Mouse (Mus musculus): ENCODE measurements at regions not wholly inside any gene's neighbourhood (a gene's known extent, or its start where the extent isn't known, plus 50 kb on each side); places are given as distances from the start of the nearest gene placed in this dataset.

- DNase-seq: no peak
These were observed 96.2 kb upstream of the Klf9 start for GRCm38 (mm10) chr19:23044510-23045464.

- DNase-seq: no peak
These were observed 89.6 kb upstream of the Klf9 start for GRCm38 (mm10) chr19:23051456-23051855.

DNA sequence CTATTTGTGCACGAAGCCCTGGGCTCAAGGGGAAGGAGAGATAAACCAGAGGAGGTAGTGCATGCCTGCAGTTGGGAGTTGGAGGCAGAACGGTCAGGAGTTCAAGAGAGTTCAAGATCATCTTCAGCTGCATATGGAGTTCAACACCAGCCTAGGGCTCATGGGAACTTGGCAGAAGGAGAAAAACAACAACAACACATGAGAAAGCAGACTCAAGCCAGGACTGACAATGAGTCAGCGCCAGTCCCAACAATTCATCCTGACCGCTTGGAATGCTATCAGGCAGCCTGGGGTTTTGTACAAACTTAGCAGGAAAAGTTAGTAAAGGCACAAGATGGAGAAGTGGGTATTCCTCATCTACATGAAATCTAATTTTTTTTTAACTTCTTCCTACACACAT lies 86.6 kb upstream of the Klf9 start:
- no peak for DNase-seq

- DNase-seq: no peak
These were observed 84.9 kb upstream of the Klf9 start for GRCm38 (mm10) chr19:23055916-23056805.

- peak; percentile 76 to 77 for DNase-seq
These were observed 83.9 kb upstream of the Klf9 start for GRCm38 (mm10) chr19:23056851-23057707.

DNA sequence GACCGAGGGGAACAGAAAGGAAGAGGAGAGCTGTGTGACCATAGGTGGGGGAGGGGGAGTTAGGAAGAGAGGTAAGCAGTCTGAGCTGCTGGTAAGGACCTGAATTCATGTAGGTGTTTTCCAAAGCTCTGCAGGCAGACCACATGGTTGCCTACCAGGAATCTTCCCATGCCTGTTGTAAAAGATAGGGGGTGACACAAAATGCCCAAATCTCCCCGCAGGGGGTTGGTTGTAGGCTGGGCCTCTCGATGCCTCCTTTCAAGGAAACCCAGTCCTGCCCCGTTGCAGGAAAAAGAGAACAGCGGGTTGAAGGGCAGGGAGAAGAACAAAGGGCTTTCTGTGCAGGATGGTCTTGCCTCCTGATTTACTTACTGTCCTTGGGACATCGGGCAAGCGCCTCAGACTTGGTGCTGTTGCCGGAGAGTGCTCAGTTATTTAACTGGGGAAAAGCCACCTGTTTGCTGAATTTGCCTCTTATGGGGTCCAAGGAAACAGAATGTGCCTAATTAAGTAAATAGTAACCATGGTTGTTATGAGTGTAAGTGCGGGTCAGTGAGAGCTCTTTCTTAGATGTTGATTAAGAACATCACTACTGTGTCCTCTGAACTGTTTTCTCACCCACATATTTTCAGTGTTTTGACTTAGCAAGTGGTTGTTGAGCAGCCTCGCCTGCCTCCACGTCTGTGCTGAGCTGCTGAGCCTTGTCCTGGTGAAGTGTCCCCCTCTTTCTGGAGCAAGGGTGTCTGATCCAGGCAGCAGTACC lies 83.1 kb upstream of the Klf9 start:
- DNase-seq: peak; percentile 53 to 54

DNA sequence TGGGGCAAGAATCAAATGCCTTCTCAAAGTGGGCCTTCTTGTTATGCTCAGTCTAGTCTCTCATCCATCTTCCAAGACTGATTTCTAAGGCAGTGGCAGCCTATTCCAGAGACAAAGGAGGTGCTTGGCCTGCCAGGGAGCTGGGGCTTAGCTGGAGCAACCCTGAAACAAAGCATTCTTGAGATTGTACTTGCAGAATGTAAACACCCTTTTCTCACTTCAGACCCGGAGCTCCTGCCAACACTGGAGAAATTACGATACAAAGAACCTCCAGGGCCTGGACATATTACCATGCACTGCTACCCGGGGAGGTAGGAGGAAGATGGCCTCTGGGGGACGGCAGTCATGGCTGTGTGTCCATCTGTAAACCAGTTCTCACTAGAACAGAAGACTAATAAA lies 82.5 kb upstream of the Klf9 start:
- DNase-seq: peak in 1 of 2 experiments; percentile 25

DNA sequence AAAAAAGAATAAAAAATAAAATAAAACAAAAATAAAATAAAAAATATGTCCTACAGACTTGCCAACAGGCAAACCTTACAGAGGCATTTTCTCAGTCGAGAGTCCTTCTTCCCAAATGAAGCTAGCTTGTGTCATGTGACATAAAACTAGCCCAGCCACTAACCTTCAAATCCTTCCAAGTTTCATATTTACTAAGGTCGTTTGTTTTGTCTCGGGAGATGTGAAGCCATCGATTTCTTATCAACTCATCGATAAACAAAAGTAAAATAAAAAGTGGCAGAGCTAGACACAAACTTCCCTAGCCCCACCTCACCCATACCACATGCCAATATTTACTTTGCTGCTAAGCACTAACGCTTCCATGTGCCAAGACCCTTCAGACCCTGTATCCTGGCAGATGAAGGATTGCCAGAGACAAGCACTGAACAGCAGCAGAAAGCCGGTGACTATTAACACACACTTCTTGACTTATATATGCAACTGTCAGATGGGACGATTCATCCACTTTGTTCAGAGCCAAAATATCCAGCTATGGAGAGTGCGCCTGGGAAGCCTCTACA lies 79.9 kb upstream of the Klf9 start:
- DNase-seq: no peak

- DNase-seq: no peak
These were observed 79.1 kb upstream of the Klf9 start for GRCm38 (mm10) chr19:23061906-23062305.

GRCm38 (mm10) chr19:23062851-23063250 lies 78.2 kb upstream of the Klf9 start:
- no peak for DNase-seq

DNA sequence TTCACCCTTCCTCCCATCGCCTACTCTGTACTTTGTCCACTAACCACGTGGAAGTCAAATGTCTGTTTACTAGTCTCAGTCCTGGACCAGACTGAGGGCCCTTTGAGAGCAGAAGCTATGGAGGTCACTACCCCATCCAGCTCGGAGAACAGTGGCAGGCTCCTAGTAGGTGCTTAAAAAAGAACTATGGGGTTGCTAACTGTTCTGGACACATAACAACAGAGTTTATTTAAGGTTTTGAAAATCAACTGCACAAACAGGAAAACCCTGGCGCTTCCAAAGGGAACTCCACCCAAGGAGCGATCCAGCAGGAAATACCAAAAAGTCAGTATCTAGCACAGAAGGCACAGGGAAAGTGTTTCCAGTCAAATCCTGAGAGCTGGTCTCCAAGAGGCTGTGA lies 75.5 kb upstream of the Klf9 start:
- no peak for DNase-seq

- no peak for DNase-seq
These were observed 74.3 kb upstream of the Klf9 start for GRCm38 (mm10) chr19:23066726-23067125.

GRCm38 (mm10) chr19:23068600-23068999 lies 72.4 kb upstream of the Klf9 start:
- DNase-seq: no peak

DNA sequence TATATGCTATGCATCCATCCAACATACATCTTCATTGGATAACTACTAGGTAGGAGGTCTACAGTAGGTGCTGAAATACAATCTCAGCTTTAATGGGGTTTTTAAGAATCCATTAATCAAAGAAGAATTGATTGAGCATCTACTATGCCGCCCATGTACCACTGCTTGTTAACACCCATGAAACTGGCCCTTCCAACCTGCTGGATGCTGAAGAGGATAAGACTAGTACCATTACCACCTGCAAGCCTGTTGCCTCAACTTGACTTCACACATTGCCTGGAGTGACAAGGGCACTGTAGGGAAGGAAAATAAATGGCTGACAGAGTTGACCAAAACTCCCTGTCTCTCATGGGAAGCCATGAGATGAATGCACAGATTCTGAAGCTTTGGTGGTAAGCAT lies 71.4 kb upstream of the Klf9 start:
- DNase-seq: no peak

DNA sequence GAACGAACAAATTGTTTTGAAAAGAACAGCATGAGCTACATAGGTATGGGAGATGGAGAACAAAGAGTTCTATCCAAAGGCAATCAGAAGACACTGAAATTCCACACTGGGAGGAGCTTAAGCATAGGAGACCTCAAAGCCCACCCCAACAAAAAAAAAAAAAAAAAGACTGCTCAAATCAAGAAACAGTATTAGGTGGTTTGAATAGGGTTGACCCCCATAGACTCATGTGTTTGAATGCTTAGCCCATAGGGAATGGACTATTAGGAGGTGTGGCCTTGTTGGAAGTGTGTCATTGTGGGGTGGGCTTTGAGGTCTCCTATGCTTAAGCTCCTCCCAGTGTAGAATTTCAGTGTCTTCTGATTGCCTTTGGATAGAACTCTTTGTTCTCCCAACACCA lies 70.0 kb upstream of the Klf9 start:
- DNase-seq: no peak

- DNase-seq: no peak
These were observed 66.1 kb upstream of the Klf9 start for GRCm38 (mm10) chr19:23074602-23075570.

- DNase-seq: no peak
These were observed 65.2 kb upstream of the Klf9 start for GRCm38 (mm10) chr19:23075790-23076189.

DNA sequence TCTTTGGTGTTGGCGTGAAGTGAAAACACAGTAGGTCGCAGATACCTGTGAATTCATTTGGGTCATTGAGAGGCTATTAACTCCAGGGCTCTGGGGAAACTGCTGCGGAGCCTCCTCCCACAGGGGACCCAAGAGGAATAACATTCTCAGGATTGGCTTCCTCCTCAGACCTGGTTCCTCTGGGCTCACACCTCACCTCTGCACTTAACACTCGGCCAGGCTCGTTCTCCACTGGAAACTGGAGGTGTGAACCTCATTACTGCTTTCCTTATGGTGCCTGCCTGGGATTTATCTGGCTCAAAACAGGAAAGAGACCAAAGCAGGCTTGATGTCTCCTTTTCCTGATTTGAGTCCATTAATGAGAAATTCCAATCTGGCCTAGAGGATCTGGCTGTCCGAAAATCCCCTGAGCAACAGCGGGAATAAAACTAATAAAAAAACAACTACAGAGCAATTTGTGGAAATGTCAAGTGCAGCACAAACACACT lies 55.8 kb upstream of the Klf9 start:
- DNase-seq: peak in 1 of 2 experiments; percentile 14

DNA sequence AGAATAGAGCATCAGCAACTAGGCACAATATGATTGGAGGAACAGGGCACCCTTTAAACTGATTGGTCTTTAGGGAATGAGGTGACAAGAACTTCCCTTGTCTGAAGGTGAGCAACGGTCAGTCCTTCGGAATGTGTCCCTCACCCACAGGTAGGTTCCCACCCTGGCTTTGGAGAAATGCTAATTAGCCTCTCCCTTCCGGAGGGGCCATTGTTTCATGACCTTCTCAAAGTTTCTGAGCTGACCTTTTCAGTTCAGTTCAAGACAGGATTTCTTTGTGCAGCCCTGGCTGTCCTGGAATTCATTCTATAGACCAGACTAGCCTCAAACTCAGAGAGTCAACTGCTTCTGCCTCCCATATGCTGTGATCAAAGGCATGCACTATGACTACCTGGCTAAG lies 53.5 kb upstream of the Klf9 start:
- no peak for DNase-seq

DNA sequence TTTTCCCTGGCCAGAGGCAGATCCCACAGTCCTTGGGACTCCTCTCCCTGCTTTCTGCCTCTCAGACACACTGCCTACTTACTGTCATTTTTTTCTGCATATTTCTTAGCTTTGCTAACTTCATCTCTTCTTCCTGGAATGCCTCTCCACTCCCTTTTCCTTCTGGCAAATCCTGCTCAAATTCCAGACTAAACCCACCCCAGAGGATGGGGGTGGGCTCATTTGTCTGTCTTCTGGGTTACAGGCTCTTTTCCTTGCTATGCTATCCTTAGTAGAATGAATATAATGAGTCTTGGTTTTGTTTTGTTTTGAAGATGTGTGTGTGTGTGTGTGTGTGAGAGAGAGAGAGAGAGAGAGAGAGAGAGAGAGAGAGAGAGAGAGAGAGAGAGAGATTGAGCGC lies 51.9 kb upstream of the Klf9 start:
- DNase-seq: no peak
